Mouse (Mus musculus): ENCODE results near the gene Lgr6. TPM values are rescaled to one million over a fixed set of nuclear protein-coding genes. Genes with fewer than 3 reads are reported as not detected.

Lgr6 gene
- polyA plus RNA-seq, 1 experiment from 2014 or later = 9.3 TPM

DNA sequence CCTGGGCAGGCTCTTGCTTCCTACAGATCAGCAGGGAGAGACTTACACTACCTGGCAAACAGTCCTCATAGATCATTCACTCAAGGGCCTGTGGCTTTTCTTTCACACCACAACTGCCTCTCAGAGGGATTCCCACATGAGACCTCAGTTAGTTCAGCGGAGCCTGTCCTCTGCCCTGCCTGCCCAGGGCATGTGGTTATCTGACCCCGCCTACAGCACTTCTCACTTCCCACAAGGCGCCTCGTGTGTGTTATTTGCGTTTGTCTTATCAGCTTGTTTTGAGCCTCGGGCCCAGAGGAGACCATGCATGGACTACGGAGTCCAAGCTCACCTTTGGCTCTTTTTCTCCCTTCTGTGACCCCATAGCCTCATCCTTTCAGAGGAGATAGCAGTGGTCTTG, 9.9 kb downstream of the Lgr6 start:
- Histone ChIP-seq H3K9ac (no peak overlapping the region), H3K27me3 (peaks cover 6% of the 10 kb centered on the region; the same call in 1 of the 2 replicates), H3K9me3 (no peaks in the 10 kb centered on the region), H3K36me3 (no peaks in the 10 kb centered on the region), H3K27ac (no peak overlapping the region), H3K4me2 (no peak overlapping the region), H3K4me3 (no peak overlapping the region), H3K4me1 (peaks cover 33% of the 10 kb centered on the region)
- no peak for ATAC-seq (ENCODE audit: insufficient number of reproducible peaks, low FRiP score, low TSS enrichment, low read depth)
- 52% methylated on average over 7 of the region's 7 CpGs for WGBS

GRCm38 (mm10) chr1:135094723-135095122, 10.4 kb downstream of the Lgr6 start:
- Histone ChIP-seq H3K27ac (no peak overlapping the region), H3K36me3 (no peaks in the 10 kb centered on the region), H3K4me1 (peaks cover 35% of the 10 kb centered on the region), H3K4me3 (no peak overlapping the region), H3K4me2 (no peak overlapping the region), H3K27me3 (peaks cover 5% of the 10 kb centered on the region; the same call in 1 of the 2 replicates), H3K9ac (no peak overlapping the region), H3K9me3 (no peaks in the 10 kb centered on the region)
- ATAC-seq (ENCODE audit: insufficient number of reproducible peaks, low FRiP score, low TSS enrichment, low read depth) = no peak
- WGBS = 66% methylated on average over 7 of the region's 7 CpGs

- Histone ChIP-seq H3K27ac (no peak overlapping the region), H3K4me3 (no peak overlapping the region), H3K9me3 (no peaks in the 10 kb centered on the region), H3K27me3 (peaks cover 18% of the 10 kb centered on the region), H3K36me3 (no peaks in the 10 kb centered on the region), H3K4me2 (no peak overlapping the region), H3K4me1 (peaks cover 22% of the 10 kb centered on the region), H3K9ac (no peak overlapping the region)
- 77% methylated on average over 3 of the region's 3 CpGs for WGBS
- no peak for ATAC-seq (ENCODE audit: insufficient number of reproducible peaks, low FRiP score, low TSS enrichment, low read depth)
Measured at GRCm38 (mm10) chr1:135090914-135091313, 14.2 kb downstream of the Lgr6 start.

DNA sequence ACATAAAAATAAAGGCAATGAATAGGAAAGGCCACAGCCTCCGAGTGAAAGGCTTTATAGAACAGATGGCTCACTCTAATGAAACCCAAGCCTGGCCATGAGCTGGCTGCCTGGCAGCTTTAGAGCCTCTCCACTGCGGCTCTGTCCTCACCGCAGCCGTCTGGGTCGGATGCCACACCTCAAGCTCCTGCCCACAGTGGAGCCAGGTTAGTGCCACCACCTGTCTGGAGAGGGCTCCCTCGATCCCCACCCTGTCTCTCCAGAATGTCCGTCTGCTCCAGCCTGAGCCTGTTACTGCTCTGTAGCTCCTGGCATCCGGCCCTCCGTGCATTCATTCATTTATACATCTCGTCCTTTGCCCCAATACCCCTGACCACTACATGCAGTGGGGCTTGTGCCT, 15.4 kb downstream of the Lgr6 start:
- WGBS = 49% methylated on average over 10 of the region's 10 CpGs
- Histone ChIP-seq H3K4me2 (no peak overlapping the region), H3K9ac (no peak overlapping the region), H3K4me1 (peaks cover 27% of the 10 kb centered on the region), H3K36me3 (no peaks in the 10 kb centered on the region), H3K27me3 (peaks cover 30% of the 10 kb centered on the region), H3K4me3 (no peak overlapping the region), H3K9me3 (no peaks in the 10 kb centered on the region), H3K27ac (0 out of 2 replicates have a peak overlapping the region, but pooled peaks have one; percentile 18)
- ATAC-seq (ENCODE audit: insufficient number of reproducible peaks, low FRiP score, low TSS enrichment, low read depth) = 0 out of 2 replicates have a peak, but pooled peaks have one; percentile 49

GRCm38 (mm10) chr1:135087414-135087813, 17.7 kb downstream of the Lgr6 start:
- Histone ChIP-seq H3K27ac (no peak overlapping the region), H3K9me3 (no peaks in the 10 kb centered on the region), H3K27me3 (peaks cover 35% of the 10 kb centered on the region), H3K9ac (no peak overlapping the region), H3K4me1 (peaks cover 27% of the 10 kb centered on the region), H3K36me3 (no peaks in the 10 kb centered on the region), H3K4me2 (no peak overlapping the region), H3K4me3 (no peak overlapping the region)
- 72% methylated on average over 1 of the region's 1 CpGs for WGBS
- no peak for ATAC-seq (ENCODE audit: insufficient number of reproducible peaks, low FRiP score, low TSS enrichment, low read depth)

- no peak overlapping the region for H3K4me2 ChIP-seq
- no peak for ATAC-seq (ENCODE audit: insufficient number of reproducible peaks, low FRiP score, low TSS enrichment, low read depth)
- H3K36me3 ChIP-seq = no peaks in the 10 kb centered on the region
- H3K9ac ChIP-seq = no peak overlapping the region
- no peaks in the 10 kb centered on the region for H3K9me3 ChIP-seq
- WGBS = 22% methylated on average over 7 of the region's 7 CpGs
- H3K4me3 ChIP-seq = no peak overlapping the region
- H3K27ac ChIP-seq = no peak overlapping the region
- peaks cover 27% of the 10 kb centered on the region for H3K4me1 ChIP-seq
- peaks cover 39% of the 10 kb centered on the region for H3K27me3 ChIP-seq
Measured at GRCm38 (mm10) chr1:135086015-135086414, 19.1 kb downstream of the Lgr6 start.

DNA sequence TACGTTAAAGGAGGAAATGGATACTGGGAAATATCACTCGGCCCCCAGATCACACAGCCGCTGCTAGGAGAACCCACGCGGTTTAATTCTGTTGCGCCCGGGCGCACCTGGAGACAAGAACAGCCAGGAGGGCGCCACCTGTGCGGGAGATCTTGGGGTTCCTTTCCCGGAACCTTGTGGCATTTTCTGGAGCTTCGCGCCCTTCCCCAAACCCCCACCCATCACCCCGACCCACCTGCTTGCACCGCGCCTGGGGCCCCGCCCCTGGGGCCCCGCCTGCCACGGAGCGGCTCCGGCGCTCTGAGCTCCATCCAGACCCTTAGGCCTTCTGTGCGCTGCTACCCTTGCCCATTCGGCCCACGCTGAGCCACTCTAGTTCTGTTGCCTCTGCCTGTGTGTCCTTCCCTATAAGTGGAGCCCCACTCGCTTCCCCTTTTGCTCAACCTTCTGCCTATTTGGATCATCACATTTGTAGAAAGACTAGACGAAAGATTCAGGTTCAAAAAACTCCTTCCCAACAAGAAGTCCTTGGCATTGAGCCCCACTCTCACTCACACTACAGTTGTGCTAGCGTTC, 19.7 kb downstream of the Lgr6 start:
- Histone ChIP-seq H3K36me3 (no peaks in the 10 kb centered on the region), H3K9ac (no peak overlapping the region), H3K4me2 (peak overlapping the region; percentile 12; the same call in 1 of the 2 replicates), H3K27me3 (peaks cover 39% of the 10 kb centered on the region), H3K4me3 (no peak overlapping the region), H3K9me3 (no peaks in the 10 kb centered on the region), H3K4me1 (peaks cover 27% of the 10 kb centered on the region), H3K27ac (no peak overlapping the region)
- no peak for ATAC-seq (ENCODE audit: insufficient number of reproducible peaks, low FRiP score, low TSS enrichment, low read depth)
- 12% methylated on average over 28 of the region's 28 CpGs for WGBS

- no peak for ATAC-seq (ENCODE audit: insufficient number of reproducible peaks, low FRiP score, low TSS enrichment, low read depth)
- Histone ChIP-seq H3K4me2 (no peak overlapping the region), H3K9ac (no peak overlapping the region), H3K36me3 (no peaks in the 10 kb centered on the region), H3K27ac (no peak overlapping the region), H3K4me3 (no peak overlapping the region), H3K27me3 (peaks cover 39% of the 10 kb centered on the region), H3K4me1 (peaks cover 18% of the 10 kb centered on the region), H3K9me3 (no peaks in the 10 kb centered on the region)
- 47% methylated on average over 9 of the region's 9 CpGs for WGBS
Measured at GRCm38 (mm10) chr1:135083465-135083864, 21.6 kb downstream of the Lgr6 start.

GRCm38 (mm10) chr1:135082267-135082666, 22.8 kb downstream of the Lgr6 start:
- no peaks in the 10 kb centered on the region for H3K36me3 ChIP-seq
- H3K9me3 ChIP-seq = no peaks in the 10 kb centered on the region
- peaks cover 34% of the 10 kb centered on the region for H3K27me3 ChIP-seq
- no peak overlapping the region for H3K27ac ChIP-seq
- no peak overlapping the region for H3K9ac ChIP-seq
- no peak for ATAC-seq (ENCODE audit: insufficient number of reproducible peaks, low FRiP score, low TSS enrichment, low read depth)
- H3K4me3 ChIP-seq = no peak overlapping the region
- no peak overlapping the region for H3K4me2 ChIP-seq
- WGBS = 69% methylated on average over 3 of the region's 3 CpGs
- peaks cover 22% of the 10 kb centered on the region for H3K4me1 ChIP-seq

GRCm38 (mm10) chr1:135079021-135079420, 26.1 kb downstream of the Lgr6 start:
- 23% methylated on average over 2 of the region's 2 CpGs for WGBS
- Histone ChIP-seq H3K4me2 (no peak overlapping the region), H3K9me3 (no peaks in the 10 kb centered on the region), H3K4me1 (peaks cover 9% of the 10 kb centered on the region; the same call in 1 of the 2 replicates), H3K27ac (no peak overlapping the region), H3K27me3 (peaks cover 4% of the 10 kb centered on the region; the same call in 1 of the 2 replicates), H3K4me3 (no peak overlapping the region), H3K36me3 (no peaks in the 10 kb centered on the region), H3K9ac (no peak overlapping the region)
- ATAC-seq (ENCODE audit: insufficient number of reproducible peaks, low FRiP score, low TSS enrichment, low read depth) = no peak

DNA sequence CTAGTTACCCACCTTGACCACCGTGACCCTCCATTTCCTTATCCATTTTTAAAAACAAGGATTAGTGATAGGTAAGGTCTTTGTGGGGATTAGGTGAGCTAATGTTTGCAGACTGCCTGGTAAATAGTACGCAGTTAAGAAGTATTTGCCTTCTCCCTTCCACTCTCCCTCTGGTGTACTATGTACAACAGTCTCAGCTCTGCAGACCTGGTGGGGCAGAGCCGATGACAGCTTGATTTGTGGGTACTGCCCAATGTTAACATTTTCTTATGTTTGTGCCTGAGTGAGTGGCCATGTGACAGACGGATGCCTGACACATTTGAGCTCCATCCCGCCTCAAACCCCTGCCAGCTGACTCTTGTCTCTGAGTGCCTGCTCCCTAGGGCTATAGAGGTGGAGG, 28.6 kb downstream of the Lgr6 start:
- Histone ChIP-seq H3K4me3 (no peak overlapping the region), H3K9ac (no peak overlapping the region), H3K4me1 (peaks cover 9% of the 10 kb centered on the region; the same call in 1 of the 2 replicates), H3K9me3 (no peaks in the 10 kb centered on the region), H3K27ac (no peak overlapping the region), H3K27me3 (no peaks in the 10 kb centered on the region), H3K36me3 (no peaks in the 10 kb centered on the region), H3K4me2 (no peak overlapping the region)
- no peak for ATAC-seq (ENCODE audit: insufficient number of reproducible peaks, low FRiP score, low TSS enrichment, low read depth)
- WGBS = 52% methylated on average over 5 of the region's 5 CpGs

DNA sequence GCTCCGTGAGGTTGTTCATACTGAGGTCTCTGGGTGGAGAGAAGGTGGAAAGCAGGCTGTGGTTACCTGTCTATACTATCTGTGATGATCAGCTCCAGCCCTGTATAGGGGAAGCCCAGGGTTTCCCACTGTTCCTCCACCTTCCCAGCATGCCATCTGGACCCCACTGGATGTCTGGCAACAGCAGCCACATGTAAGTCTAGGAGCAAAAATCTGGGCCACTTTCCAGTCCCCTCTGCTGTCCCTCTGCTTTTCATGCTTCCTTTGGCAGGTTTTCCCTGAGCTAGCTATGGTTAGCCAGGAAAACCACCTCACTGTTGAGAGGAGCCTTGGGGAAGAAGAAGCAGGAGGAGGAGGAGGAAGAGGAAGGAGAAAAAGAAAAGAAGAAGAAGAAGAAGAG, 29.8 kb downstream of the Lgr6 start:
- no peak overlapping the region for H3K4me3 ChIP-seq
- H3K36me3 ChIP-seq = no peaks in the 10 kb centered on the region
- H3K4me1 ChIP-seq = peaks cover 9% of the 10 kb centered on the region; the same call in 1 of the 2 replicates
- peaks cover 3% of the 10 kb centered on the region; the same call in 1 of the 2 replicates for H3K27me3 ChIP-seq
- H3K9ac ChIP-seq = no peak overlapping the region
- 79% methylated on average over 1 of the region's 1 CpGs for WGBS
- H3K9me3 ChIP-seq = no peaks in the 10 kb centered on the region
- H3K4me2 ChIP-seq = no peak overlapping the region
- ATAC-seq (ENCODE audit: insufficient number of reproducible peaks, low FRiP score, low TSS enrichment, low read depth) = no peak
- H3K27ac ChIP-seq = no peak overlapping the region

All from limb, embryonic 15.5 days (tissue).